Mouse (Mus musculus) intestine, postnatal 0 days (tissue): Measurements from ENCODE around the gene Cep70. TPM values are rescaled to one million over a fixed set of nuclear protein-coding genes. Genes with fewer than 3 reads are reported as not detected.

Experiments
- ATAC-seq: fragments of 200-750 bp; cut with Nextera tagmentation; 2 replicates; pipeline ENCODE4 v1.8.0; 2017; ENCODE audit warnings: mild to moderate bottlenecking, moderate TSS enrichment, moderate library complexity
- H3K27ac ChIP-seq: fragments of 300-500 bp; sonication (generic); 2 replicates; pipeline ENCODE4 v1.5.1; 2014; ENCODE audit warnings: mild to moderate bottlenecking, low read depth, low read length, moderate library complexity
- H3K27me3 ChIP-seq: fragments of 300-500 bp; sonication (generic); replicated peaks from 2 replicates; pipeline ENCODE4 v1.6.1; 2014; ENCODE audit warnings: low read length, mixed read lengths; ENCODE audit not compliant: control insufficient read depth, insufficient read depth
- H3K36me3 ChIP-seq: fragments of 300-500 bp; sonication (generic); 2 replicates; pipeline ENCODE4 v1.6.1; 2014; ENCODE audit warnings: mild to moderate bottlenecking, moderate library complexity; ENCODE audit not compliant: control insufficient read depth, insufficient read depth
- H3K4me1 ChIP-seq: fragments of 300-500 bp; sonication (generic); replicated peaks from 2 replicates; pipeline ENCODE4 v1.6.1; 2014; ENCODE audit warnings: antibody characterized with exemption, low read length, mixed read lengths; ENCODE audit not compliant: control insufficient read depth, insufficient read depth
- H3K4me2 ChIP-seq: fragments of 300-500 bp; sonication (generic); replicated peaks from 2 replicates; pipeline ENCODE4 v1.6.1; 2014; ENCODE audit warnings: low read depth, mild to moderate bottlenecking, moderate library complexity
- H3K4me3 ChIP-seq: fragments of 300-500 bp; sonication (generic); 2 replicates; pipeline ENCODE4 v1.5.1; 2014; ENCODE audit warnings: low read depth, low read length
- H3K9ac ChIP-seq: fragments of 300-500 bp; sonication (generic); 2 replicates; pipeline ENCODE4 v1.6.1; 2014; ENCODE audit warnings: mild to moderate bottlenecking, low read depth, low read length
- H3K9me3 ChIP-seq: fragments of 300-500 bp; sonication (generic); 2 replicates; pipeline ENCODE4 v1.6.1; 2016; ENCODE audit warnings: mixed run types; ENCODE audit not compliant: control insufficient read depth
- CTCF ChIP-seq: sonication (generic); IDR thresholded peaks from 2 replicates; pipeline ENCODE4 v1.5.1; 2016; ENCODE audit warnings: low read depth, mild to moderate bottlenecking, control low read depth, antibody characterized with exemption, moderate library complexity
- WGBS: fragments of 180-500 bp; shearing (Covaris S2); extraction: QIAGEN DNeasy Blood & Tissue Kit; methylation state at CpG from one replicate; pipeline ENCODE4 v1.1.7; 2014; 5-methylcytosine and 5-hydroxymethylcytosine counted together
- polyA plus RNA-seq: library from polyadenylated mRNA; unstranded; fragments of >200 nt; fragmentation: Nextera tagmentation; extraction: Ambion mirVana; gene quantifications from 2 replicates; pipeline ENCODE4 v1.2.1, GENCODE M21; 2015

The Cep70 gene
- polyA plus RNA-seq, 1 experiment from 2014 or later = 9.3 TPM

DNA sequence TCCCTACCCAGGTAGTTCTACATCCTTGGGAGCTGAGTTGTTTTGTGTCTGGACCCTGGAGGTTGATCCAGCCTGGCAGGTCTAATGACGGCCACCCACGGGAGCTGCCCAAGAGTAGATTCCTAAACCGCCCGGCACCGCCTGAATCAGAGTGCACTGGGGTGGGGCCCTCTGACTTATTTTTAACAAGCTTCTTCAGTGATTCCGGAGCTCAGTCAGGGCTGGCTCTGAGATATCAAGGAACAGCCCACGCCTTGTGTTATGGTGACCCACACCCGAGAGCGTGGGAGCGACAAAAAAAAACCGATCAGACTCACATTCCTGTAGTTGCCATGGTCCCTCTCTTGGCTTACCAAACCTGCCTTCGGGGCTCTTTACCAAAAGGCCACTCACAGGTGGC is 97.0 kb downstream of the Cep70 start:
- no peaks in the 10 kb centered on the region for H3K36me3 ChIP-seq
- no peaks in the 10 kb centered on the region for H3K27me3 ChIP-seq
- H3K4me2 ChIP-seq = no peak overlapping the region
- 56% methylated on average over 12 of the region's 12 CpGs for WGBS
- no peak overlapping the region for H3K4me3 ChIP-seq
- H3K27ac ChIP-seq = no peak overlapping the region
- H3K9ac ChIP-seq = no peak overlapping the region
- no peak for TF ChIP-seq CTCF
- H3K4me1 ChIP-seq = no peaks in the 10 kb centered on the region
- ATAC-seq = no peak
- no peaks in the 10 kb centered on the region for H3K9me3 ChIP-seq

DNA sequence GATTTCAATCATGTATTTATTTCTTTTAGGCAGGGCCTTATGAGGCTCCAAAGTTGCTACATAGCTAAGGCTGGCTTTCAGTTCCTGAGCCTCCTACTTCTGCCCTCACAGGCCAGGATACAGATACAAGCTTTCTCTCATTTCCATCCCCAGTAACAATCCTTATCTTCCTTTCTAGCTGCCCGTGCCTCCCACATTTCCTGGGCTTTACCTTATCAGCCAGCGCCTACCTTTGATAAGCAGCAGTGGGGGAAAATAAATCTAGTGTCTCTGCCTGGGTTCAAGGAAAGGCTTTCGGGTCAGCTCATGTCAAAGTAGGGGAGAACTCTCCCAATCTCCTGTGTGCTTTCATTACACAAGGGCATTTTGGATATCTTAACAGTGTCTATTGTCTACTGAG is 98.4 kb downstream of the Cep70 start:
- WGBS = 23% methylated on average over 3 of the region's 3 CpGs

GRCm38 (mm10) chr9:99345351-99345792 is 102.2 kb downstream of the Cep70 start:
- ATAC-seq = no peak
- no peaks in the 10 kb centered on the region for H3K9me3 ChIP-seq
- H3K4me2 ChIP-seq = no peak overlapping the region
- no peak for TF ChIP-seq CTCF
- no peaks in the 10 kb centered on the region for H3K36me3 ChIP-seq
- no peak overlapping the region for H3K27ac ChIP-seq
- no peaks in the 10 kb centered on the region for H3K4me1 ChIP-seq
- 40% methylated on average over 4 of the region's 4 CpGs for WGBS
- H3K27me3 ChIP-seq = no peaks in the 10 kb centered on the region
- no peak overlapping the region for H3K4me3 ChIP-seq
- no peak overlapping the region for H3K9ac ChIP-seq

More for the DNA sequence above, 98.4 kb downstream of the Cep70 start:
- Histone ChIP-seq H3K27ac (no peak overlapping the region), H3K4me1 (no peaks in the 10 kb centered on the region), H3K36me3 (no peaks in the 10 kb centered on the region), H3K4me2 (no peak overlapping the region), H3K27me3 (no peaks in the 10 kb centered on the region), H3K9me3 (no peaks in the 10 kb centered on the region), H3K4me3 (no peak overlapping the region), H3K9ac (no peak overlapping the region)
- TF ChIP-seq CTCF = no peak
- ATAC-seq = no peak

Other genes starting within 250 kb of the Cep70 start
- gene Gm1123, start 207.7 kb upstream of the Cep70 start, polyA plus RNA-seq = 45.9 and 46.8 TPM in 2 replicates
- gene Pik3cb, start 102.7 kb upstream of the Cep70 start, polyA plus RNA-seq = 1.2 and 1.6 TPM in 2 replicates
- gene Faiml, start 6.1 kb upstream of the Cep70 start, polyA plus RNA-seq = not detected in 2 replicates
- 0.37 and 0.47 TPM in 2 replicates for gene Esyt3, start 115.2 kb downstream of the Cep70 start, polyA plus RNA-seq
- 7.6 and 9.5 TPM in 2 replicates for gene Mras, start 194.0 kb downstream of the Cep70 start, polyA plus RNA-seq
- gene Nme9, start 208.1 kb downstream of the Cep70 start, polyA plus RNA-seq = 0.46 and 0.71 TPM in 2 replicates